Mouse (Mus musculus) heart, postnatal 0 days (tissue): Measurements from ENCODE around the gene Cwc25. TPM values are rescaled to one million over a fixed set of nuclear protein-coding genes. Genes with fewer than 3 reads are reported as not detected.

ENCODE experiments used
- ATAC-seq: fragments of 200-750 bp; cut with Nextera tagmentation; 2 replicates; pipeline ENCODE4 v1.8.0; 2017; ENCODE audit warnings: low read depth, moderate number of reproducible peaks, moderate library complexity; ENCODE audit not compliant: insufficient read depth
- DNase-seq: peaks from one replicate; pipeline ENCODE4 v3.0.0-alpha.2; 2016; ENCODE audit warnings: low spot score
- H3K27ac ChIP-seq: fragments of 300-500 bp; sonication (generic); 2 replicates; pipeline ENCODE4 v1.5.1; 2014; ENCODE audit warnings: low read depth, mild to moderate bottlenecking
- H3K27me3 ChIP-seq: fragments of 300-500 bp; sonication (generic); 2 replicates; pipeline ENCODE4 v1.6.1; 2014; ENCODE audit warnings: low read length, mixed read lengths; ENCODE audit not compliant: control insufficient read depth, insufficient read depth
- H3K36me3 ChIP-seq: fragments of 300-500 bp; sonication (generic); replicated peaks from 2 replicates; pipeline ENCODE4 v1.6.1; 2014; ENCODE audit warnings: low read length, mixed read lengths; ENCODE audit not compliant: control insufficient read depth, insufficient read depth
- H3K4me1 ChIP-seq: fragments of 300-500 bp; sonication (generic); 2 replicates; pipeline ENCODE4 v1.6.1; 2014; ENCODE audit warnings: antibody characterized with exemption; ENCODE audit not compliant: control insufficient read depth, insufficient read depth
- H3K4me2 ChIP-seq: fragments of 300-500 bp; sonication (generic); 2 replicates; pipeline ENCODE4 v1.6.1; 2014; ENCODE audit warnings: low read depth, mild to moderate bottlenecking, low read length, moderate library complexity
- H3K4me3 ChIP-seq: fragments of 300-500 bp; sonication (generic); 2 replicates; pipeline ENCODE4 v1.5.1; 2014; ENCODE audit warnings: low read depth, low read length
- H3K9ac ChIP-seq: fragments of 300-500 bp; sonication (generic); replicated peaks from 2 replicates; pipeline ENCODE4 v1.6.1; 2014; ENCODE audit warnings: low read depth, low read length, mixed read lengths
- H3K9me3 ChIP-seq: fragments of 300-500 bp; sonication (generic); replicated peaks from 2 replicates; pipeline ENCODE4 v1.6.1; 2016; ENCODE audit warnings: low read length; ENCODE audit not compliant: control insufficient read depth
- CTCF ChIP-seq: IDR thresholded peaks from 2 replicates; pipeline ENCODE4 v1.5.1; 2016; ENCODE audit warnings: antibody characterized with exemption, control low read depth, low read depth
- EP300 ChIP-seq: IDR thresholded peaks from 2 replicates; pipeline ENCODE4 v1.6.1; 2016; ENCODE audit warnings: antibody characterized with exemption, low read depth
- WGBS: fragments of 180-500 bp; shearing (Covaris S2); extraction: QIAGEN DNeasy Blood & Tissue Kit; methylation state at CpG from one replicate; pipeline ENCODE4 v1.1.7; 2014; 5-methylcytosine and 5-hydroxymethylcytosine counted together
- polyA plus RNA-seq: library from polyadenylated mRNA; unstranded; fragments of >200 nt; fragmentation: Nextera tagmentation; extraction: Ambion mirVana; gene quantifications from 2 replicates; pipeline ENCODE4 v1.2.1, GENCODE M21; 2015
- total RNA-seq: library from RNA; depleted of rRNA; stranded (reverse); fragments of >200 nt; gene quantifications from 2 replicates; pipeline ENCODE4 v1.2.3, GENCODE M21; 2014; ENCODE audit warnings: low replicate concordance

Cwc25 gene
- total and polyA plus RNA-seq, 2 experiments from 2014 or later, result 3.2 to 8.2 TPM

DNA sequence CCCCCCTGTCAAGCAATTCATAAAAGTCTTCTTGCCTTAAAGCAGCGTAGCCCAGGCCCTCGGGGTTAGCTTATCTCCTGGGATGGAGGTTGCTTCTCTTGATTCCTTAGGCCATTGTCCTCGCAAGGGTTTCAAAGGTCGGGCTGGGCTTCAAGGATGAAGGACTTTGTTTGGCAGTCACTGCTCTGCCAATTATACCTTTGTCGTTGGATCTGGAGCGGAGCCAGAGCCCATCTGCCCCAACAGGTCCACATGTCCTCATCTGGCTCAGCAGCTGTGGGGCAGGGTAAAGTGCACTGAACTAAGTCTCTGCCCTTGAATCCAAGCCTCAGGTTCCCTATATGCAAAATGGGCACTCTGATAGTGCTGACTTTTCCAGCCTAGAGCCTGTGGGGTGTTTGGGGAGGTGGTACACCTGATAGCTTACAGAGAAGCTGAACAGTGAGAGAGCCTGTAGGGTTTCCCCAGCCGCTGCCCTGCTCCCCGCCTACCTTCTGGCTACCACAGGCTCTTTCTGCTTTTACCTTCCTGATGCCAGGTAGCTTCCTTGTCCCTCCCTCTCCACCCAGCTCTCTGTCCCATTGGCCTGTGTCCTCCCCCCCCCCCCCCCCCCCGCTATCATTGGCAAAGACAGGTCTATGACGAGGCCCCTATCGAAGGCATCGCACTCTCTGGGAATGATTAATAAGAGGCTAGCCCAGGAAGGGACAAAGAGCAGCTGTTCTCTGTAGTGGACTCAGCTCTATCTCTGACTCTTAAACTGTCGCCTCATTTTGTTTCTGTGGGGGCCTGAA is 45.4 kb upstream of the Cwc25 start:
- no peak for ATAC-seq
- peaks cover 37% of the 10 kb centered on the region for H3K36me3 ChIP-seq
- H3K27me3 ChIP-seq, result no peaks in the 10 kb centered on the region
- no peak for DNase-seq
- H3K9me3 ChIP-seq, result no peaks in the 10 kb centered on the region
- WGBS, result 53% methylated on average over 12 of the region's 13 CpGs
- peaks cover 63% of the 10 kb centered on the region for H3K4me1 ChIP-seq
- TF ChIP-seq CTCF (no peak), EP300 (no peak)
- H3K4me2 ChIP-seq, result no peak overlapping the region
- no peak overlapping the region for H3K4me3 ChIP-seq
- H3K27ac ChIP-seq, result no peak overlapping the region
- no peak overlapping the region for H3K9ac ChIP-seq

DNA sequence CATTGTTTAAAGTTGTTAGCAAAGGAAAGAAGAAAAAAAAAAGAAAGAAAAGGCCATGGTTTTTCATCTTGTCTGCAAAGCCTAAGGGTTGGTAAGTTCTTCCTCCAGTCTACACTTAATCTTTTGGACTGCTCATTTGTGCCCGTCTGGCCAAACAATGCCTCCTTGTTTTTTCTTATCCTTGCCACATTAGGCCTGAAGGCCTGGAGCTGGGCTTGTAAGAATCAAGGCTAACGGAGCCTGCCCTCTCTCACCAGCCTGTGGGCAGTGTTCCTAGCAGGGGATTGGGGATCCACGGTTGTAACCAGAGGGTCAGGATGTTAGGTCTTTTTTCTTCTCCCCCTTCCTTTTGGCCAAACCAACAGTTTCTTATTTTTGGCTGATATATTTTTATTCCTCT is 44.6 kb upstream of the Cwc25 start:
- TF ChIP-seq EP300 (no peak), CTCF (no peak)
- no peak overlapping the region for H3K4me2 ChIP-seq
- ATAC-seq, result no peak
- no peak overlapping the region for H3K4me3 ChIP-seq
- H3K9ac ChIP-seq, result no peak overlapping the region
- H3K36me3 ChIP-seq, result peaks cover 33% of the 10 kb centered on the region
- H3K9me3 ChIP-seq, result no peaks in the 10 kb centered on the region
- WGBS, result 61% methylated on average over 3 of the region's 3 CpGs
- no peak overlapping the region for H3K27ac ChIP-seq
- no peak for DNase-seq
- H3K4me1 ChIP-seq, result peaks cover 63% of the 10 kb centered on the region
- H3K27me3 ChIP-seq, result no peaks in the 10 kb centered on the region

DNA sequence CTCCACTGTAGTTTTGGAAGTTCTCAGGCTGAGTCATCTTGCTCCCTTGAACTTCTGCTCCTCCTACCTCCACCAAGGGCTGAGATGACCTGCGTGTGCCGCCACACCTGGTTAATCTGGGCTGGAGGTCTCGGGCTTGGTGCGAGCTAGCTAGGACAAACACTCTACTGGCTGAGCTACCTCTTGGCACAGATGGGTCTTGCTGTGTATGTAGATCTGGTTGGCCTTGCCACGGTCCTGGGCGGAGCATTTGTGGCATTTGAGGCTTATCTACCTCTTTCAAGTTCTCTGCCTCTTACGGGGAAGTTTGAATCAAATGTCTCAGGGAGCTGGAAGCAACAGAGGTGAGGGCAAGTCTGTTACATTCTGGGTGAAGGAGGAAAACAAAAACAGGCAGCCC is 44.0 kb upstream of the Cwc25 start:
- no peaks in the 10 kb centered on the region for H3K27me3 ChIP-seq
- DNase-seq (no peak), ATAC-seq (no peak)
- peaks cover 28% of the 10 kb centered on the region for H3K36me3 ChIP-seq
- no peak overlapping the region for H3K27ac ChIP-seq
- H3K4me1 ChIP-seq, result peaks cover 68% of the 10 kb centered on the region
- WGBS, result 57% methylated on average over 7 of the region's 7 CpGs
- H3K4me2 ChIP-seq, result no peak overlapping the region
- TF ChIP-seq CTCF (no peak), EP300 (no peak)
- H3K9ac ChIP-seq, result no peak overlapping the region
- H3K9me3 ChIP-seq, result no peaks in the 10 kb centered on the region
- H3K4me3 ChIP-seq, result no peak overlapping the region

DNA sequence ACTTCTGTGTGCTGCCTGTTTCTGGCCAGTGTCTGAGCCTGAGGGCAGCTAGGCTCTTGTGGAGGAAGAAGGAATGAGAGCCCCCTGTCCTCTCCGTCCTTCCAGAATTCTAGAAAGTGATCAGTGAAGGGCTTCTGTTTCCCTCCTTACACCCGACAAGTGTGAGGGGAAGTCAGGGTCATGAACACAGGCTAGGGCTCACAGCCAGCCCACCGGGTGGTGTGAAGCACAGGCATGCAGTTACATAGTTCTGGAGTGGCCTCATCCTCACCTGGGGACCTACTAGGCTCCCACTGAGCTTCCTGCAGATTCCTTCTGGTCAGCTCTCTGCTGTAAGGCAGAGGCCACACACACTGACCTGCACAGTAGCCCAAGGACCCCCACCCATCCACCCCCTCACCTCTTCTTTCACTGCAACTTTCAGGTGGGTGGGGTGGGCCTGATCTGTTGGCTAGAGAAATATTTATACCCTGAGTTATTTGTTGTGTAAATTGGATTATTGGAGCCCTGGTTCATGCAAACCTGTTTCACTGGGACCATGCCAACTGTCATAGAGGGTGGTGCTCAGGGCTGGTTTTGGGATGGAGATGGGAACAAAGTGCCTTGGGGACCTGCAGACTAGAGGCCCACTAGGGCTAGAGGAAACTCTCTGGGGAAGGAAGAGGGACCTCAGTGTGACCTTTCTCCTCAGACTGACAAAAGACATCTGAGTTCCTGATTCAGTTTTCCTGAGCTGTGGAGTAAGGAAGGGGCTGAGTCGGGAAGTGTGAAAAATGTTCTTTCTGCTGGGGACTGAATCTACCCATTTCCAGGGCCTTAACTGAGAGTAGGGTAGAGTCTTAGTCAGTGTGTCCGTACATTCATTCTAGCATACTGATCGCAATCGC is 43.1 kb upstream of the Cwc25 start:
- ATAC-seq, result no peak
- no peak for DNase-seq
- Histone ChIP-seq H3K4me2 (0 out of 2 replicates have a peak overlapping the region, but pooled peaks have one; percentile 12), H3K4me3 (no peak overlapping the region), H3K36me3 (peaks cover 27% of the 10 kb centered on the region), H3K27ac (peak overlapping the region; percentile 58; the same call in 1 of the 2 replicates), H3K4me1 (peaks cover 76% of the 10 kb centered on the region), H3K9ac (0 out of 2 replicates have a peak overlapping the region, but pooled peaks have one; percentile 16), H3K9me3 (no peaks in the 10 kb centered on the region), H3K27me3 (no peaks in the 10 kb centered on the region)
- 44% methylated on average over 7 of the region's 7 CpGs for WGBS
- TF ChIP-seq EP300 (no peak), CTCF (no peak)

GRCm38 (mm10) chr11:97808621-97809234 is 42.4 kb upstream of the Cwc25 start:
- Histone ChIP-seq H3K27ac (peak overlapping the region; percentile 58), H3K4me1 (peaks cover 80% of the 10 kb centered on the region), H3K36me3 (peaks cover 22% of the 10 kb centered on the region), H3K27me3 (no peaks in the 10 kb centered on the region), H3K9me3 (no peaks in the 10 kb centered on the region), H3K4me3 (no peak overlapping the region), H3K4me2 (no peak overlapping the region), H3K9ac (0 out of 2 replicates have a peak overlapping the region, but pooled peaks have one; percentile 16)
- DNase-seq (no peak), ATAC-seq (peak; percentile 21; the same call in 1 of the 2 replicates)
- TF ChIP-seq CTCF (no peak), EP300 (no peak)
- 29% methylated on average over 5 of the region's 5 CpGs for WGBS
